Mouse (Mus musculus) liver, postnatal 0 days (tissue): ENCODE measurements around the gene Trim28.

Source experiments
- CTCF ChIP-seq: sonication (generic); IDR thresholded peaks from 2 replicates; pipeline ENCODE4 v1.5.1; 2016; ENCODE audit warnings: antibody characterized with exemption, low read depth
- EP300 ChIP-seq: IDR thresholded peaks from 2 replicates; pipeline ENCODE4 v1.6.1; 2016; ENCODE audit warnings: antibody characterized with exemption, low read depth, mild to moderate bottlenecking

- TF ChIP-seq CTCF (peak; percentile 27; the same call in 1 of the 2 replicates), EP300 (no peak)
Observed at GRCm38 (mm10) chr7:13003380-13003779, 4.5 kb downstream of the Trim28 start.
